In the genomic region with DNA sequence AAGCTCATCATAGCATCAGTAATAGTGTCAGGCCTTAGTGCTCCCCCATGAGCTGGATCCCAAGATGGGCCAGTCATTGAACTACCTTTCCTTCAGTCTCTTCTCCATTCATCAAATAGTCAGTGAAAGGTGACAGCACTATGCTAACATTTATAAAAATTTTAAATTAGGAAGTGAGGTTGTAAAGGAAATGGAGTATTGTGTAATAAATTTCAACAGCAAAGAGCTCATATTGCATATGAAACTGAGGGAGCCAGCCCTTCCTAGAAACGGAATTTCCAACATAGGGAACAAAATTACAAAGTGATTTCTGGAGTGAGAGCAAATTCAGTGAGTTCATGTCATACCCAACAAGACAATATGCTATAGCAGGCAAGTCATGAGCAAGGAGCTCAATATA, we compare ENCODE assay signal across 23 mouse cellular contexts. TPM values are rescaled to one million over a fixed set of nuclear protein-coding genes. Genes with fewer than 3 reads are reported as not detected.
DNase-seq lines count a peak whose midpoint lies in the region; ATAC-seq lines count a peak whose summit lies in the region.
"Had no signal": no experiment of that assay in that cellular context is flagged by ENCODE, and none has a peak within 500 bp of the region (broad histone marks: within the 10 kb centered on the region; RNA-seq: fewer than 3 reads in every experiment).

No protein-coding gene starts in this region.

- peak; percentile 97 for ATAC-seq in granulocyte monocyte progenitor cell, adult 5-6 weeks (replicated peaks; ENCODE audit: poor library complexity, severe bottlenecking)
- peak; percentile 95 for ATAC-seq in megakaryocyte progenitor cell, adult 5-6 weeks (replicated peaks; ENCODE audit: poor library complexity)
- ATAC-seq: CD4-positive, CD25-positive, alpha-beta regulatory T cell, adult 4 months; forebrain, embryonic 14.5 days; hindbrain, postnatal 0 days; inflammation-experienced regulatory T-cells, adult 6 months; intestine, embryonic 16.5 days had no signal

- intact Hi-C loops in heart, postnatal 36 days (cut with DNase I): no loop called here

- DNase-seq in heart, adult 11 months: peak; percentile 34
- DNase-seq in heart, postnatal 36 days: no peak
- DNase-seq in frontal cortex, adult 2 months (ENCODE audit: extremely low spot score in 1 of 2, low spot score in 1 of 2): no peak
- no peak for DNase-seq in kidney, postnatal 14 days
- DNase-seq: adrenal gland, adult 8-10 months; adrenal gland, postnatal 25 days; cerebellum, adult 11 months; cerebellum, adult 2 months; cerebellum, postnatal 10 days; cerebellum, postnatal 36 days; gastrocnemius, postnatal 10 days; gastrocnemius, postnatal 36 days; heart, adult 18-20 months; heart, postnatal 10 days; heart, postnatal 4 days; kidney, adult 18-20 months had no signal

RNA-seq across cellular contexts. Expression of gene Pgm3, which starts 27.1 kb away (rescaled TPM):
- 1 to 10 TPM; 7.2 to 7.8 TPM for total RNA-seq in heart, postnatal 36 days (2021)
- 21.7 and 34.2 TPM in 2 replicates for total RNA-seq in granulocyte monocyte progenitor cell, adult 5-6 weeks (2014; fragmentation: Nextera tagmentation)
- total RNA-seq in granulocyte monocyte progenitor cell, adult 5-6 weeks (2017): 31.7 and 32.0 TPM in 2 replicates
- total RNA-seq in megakaryocyte progenitor cell, adult 5-6 weeks (2015): 27.0 and 31.0 TPM in 2 replicates
- total RNA-seq in megakaryocyte progenitor cell, adult 5-6 weeks (2017): 25.1 and 31.6 TPM in 2 replicates
- 10.8 and 11.2 TPM in 2 replicates for polyA plus RNA-seq in frontal cortex, adult 2 months (2012; rRNA removed)

RNA-seq across cellular contexts. Expression of gene Rwdd2a, which starts 27.2 kb away (rescaled TPM):
- under 1 TPM; 0.58 to 0.76 TPM for total RNA-seq in heart, postnatal 36 days (2021)
- total RNA-seq in granulocyte monocyte progenitor cell, adult 5-6 weeks (2014; fragmentation: Nextera tagmentation): 5.4 and 6.9 TPM in 2 replicates
- total RNA-seq in granulocyte monocyte progenitor cell, adult 5-6 weeks (2017): 4.5 and 5.4 TPM in 2 replicates
- total RNA-seq in megakaryocyte progenitor cell, adult 5-6 weeks (2015): 4.9 and 6.3 TPM in 2 replicates
- total RNA-seq in megakaryocyte progenitor cell, adult 5-6 weeks (2017): 2.5 and 5.7 TPM in 2 replicates
- 26.1 and 29.2 TPM in 2 replicates for polyA plus RNA-seq in frontal cortex, adult 2 months (2012; rRNA removed)
